Mouse (Mus musculus): Measurements from ENCODE around the gene Plppr2. TPM values are rescaled to one million over a fixed set of nuclear protein-coding genes. Genes with fewer than 3 reads are reported as not detected.

The Plppr2 gene
- polyA plus RNA-seq, 1 experiment from 2014 or later: 10.5 TPM

GRCm38 (mm10) chr9:21992227-21992626 lies 55.4 kb downstream of the Plppr2 start:
- H3K36me3 ChIP-seq (ENCODE audit: control insufficient read depth, insufficient read depth, low read length): no peaks in the 10 kb centered on the region
- no peaks in the 10 kb centered on the region for H3K9me3 ChIP-seq (ENCODE audit: control insufficient read depth, low read length)
- WGBS: 73% methylated on average over 4 of the region's 4 CpGs
- H3K4me2 ChIP-seq (ENCODE audit: low read depth, low read length): no peak overlapping the region
- no peak overlapping the region for H3K27ac ChIP-seq (replicated peaks; ENCODE audit: low read depth, low read length)
- peaks cover 58% of the 10 kb centered on the region for H3K27me3 ChIP-seq (replicated peaks; ENCODE audit: control insufficient read depth, insufficient read depth, low read length)
- DNase-seq (ENCODE audit: low spot score) (no peak), ATAC-seq (ENCODE audit: low read depth) (no peak)
- no peak overlapping the region for H3K9ac ChIP-seq (ENCODE audit: low read depth, low read length)
- H3K4me3 ChIP-seq (ENCODE audit: low read depth, low read length): no peak overlapping the region
- H3K4me1 ChIP-seq (ENCODE audit: control insufficient read depth, insufficient read depth, low read length): 0 out of 2 replicates have a peak, but pooled peaks cover 14% of the 10 kb centered on the region

GRCm38 (mm10) chr9:21996178-21996867 lies 59.5 kb downstream of the Plppr2 start:
- Histone ChIP-seq H3K4me1 (ENCODE audit: control insufficient read depth, insufficient read depth, low read length) (no peaks in the 10 kb centered on the region), H3K4me3 (ENCODE audit: low read depth, low read length) (no peak overlapping the region), H3K27me3 (replicated peaks; ENCODE audit: control insufficient read depth, insufficient read depth, low read length) (peaks cover 17% of the 10 kb centered on the region), H3K36me3 (ENCODE audit: control insufficient read depth, insufficient read depth, low read length) (no peaks in the 10 kb centered on the region), H3K27ac (replicated peaks; ENCODE audit: low read depth, low read length) (no peak overlapping the region), H3K9me3 (ENCODE audit: control insufficient read depth, low read length) (no peaks in the 10 kb centered on the region), H3K9ac (ENCODE audit: low read depth, low read length) (no peak overlapping the region), H3K4me2 (ENCODE audit: low read depth, low read length) (no peak overlapping the region)
- DNase-seq (ENCODE audit: low spot score) (no peak), ATAC-seq (ENCODE audit: low read depth) (no peak)
- 85% methylated on average over 3 of the region's 3 CpGs for WGBS

Other genes with a start within 250 kb of the Plppr2 start
- gene Ldlr, start 213.6 kb upstream of the Plppr2 start, polyA plus RNA-seq (2014; fragmentation: Nextera tagmentation; extraction: Ambion mirVana): 13.9 and 14.1 TPM in 2 replicates
- 70.4 and 81.9 TPM in 2 replicates for gene Spc24, start 176.7 kb upstream of the Plppr2 start, polyA plus RNA-seq (2014; fragmentation: Nextera tagmentation; extraction: Ambion mirVana)
- 10.7 and 12.1 TPM in 2 replicates for gene Kank2, start 138.3 kb upstream of the Plppr2 start, polyA plus RNA-seq (2014; fragmentation: Nextera tagmentation; extraction: Ambion mirVana)
- 0.41 and 0.54 TPM in 2 replicates for gene Angptl8, start 101.5 kb upstream of the Plppr2 start, polyA plus RNA-seq (2014; fragmentation: Nextera tagmentation; extraction: Ambion mirVana)
- gene Dock6, start 84.4 kb upstream of the Plppr2 start, polyA plus RNA-seq (2014; fragmentation: Nextera tagmentation; extraction: Ambion mirVana): 28.3 and 30.2 TPM in 2 replicates
- 21.6 and 25.3 TPM in 2 replicates for gene Rab3d, start 18.8 kb upstream of the Plppr2 start, polyA plus RNA-seq (2014; fragmentation: Nextera tagmentation; extraction: Ambion mirVana)
- 2.8 and 3.0 TPM in 2 replicates for gene Ccdc159, start 9.6 kb upstream of the Plppr2 start, polyA plus RNA-seq (2014; fragmentation: Nextera tagmentation; extraction: Ambion mirVana)
- 53.3 and 53.7 TPM in 2 replicates for gene Tmem205, start 9.5 kb upstream of the Plppr2 start, polyA plus RNA-seq (2014; fragmentation: Nextera tagmentation; extraction: Ambion mirVana)
- 9.5 and 10.1 TPM in 2 replicates for gene Swsap1, start 18.7 kb downstream of the Plppr2 start, polyA plus RNA-seq (2014; fragmentation: Nextera tagmentation; extraction: Ambion mirVana)
- 4.4 and 4.7 TPM in 2 replicates for gene Epor, start 26.5 kb downstream of the Plppr2 start, polyA plus RNA-seq (2014; fragmentation: Nextera tagmentation; extraction: Ambion mirVana)
- 1.3 and 1.7 TPM in 2 replicates for gene Rgl3, start 52.4 kb downstream of the Plppr2 start, polyA plus RNA-seq (2014; fragmentation: Nextera tagmentation; extraction: Ambion mirVana)
- 2.3 and 4.8 TPM in 2 replicates for gene Ccdc151, start 65.6 kb downstream of the Plppr2 start, polyA plus RNA-seq (2014; fragmentation: Nextera tagmentation; extraction: Ambion mirVana)
- 86.6 and 95.2 TPM in 2 replicates for gene Prkcsh, start 65.8 kb downstream of the Plppr2 start, polyA plus RNA-seq (2014; fragmentation: Nextera tagmentation; extraction: Ambion mirVana)
- gene Elavl3, start 115.0 kb downstream of the Plppr2 start, polyA plus RNA-seq (2014; fragmentation: Nextera tagmentation; extraction: Ambion mirVana): 4.6 and 5.1 TPM in 2 replicates
- gene Gm49318, start 134.2 kb downstream of the Plppr2 start, polyA plus RNA-seq (2014; fragmentation: Nextera tagmentation; extraction: Ambion mirVana): not detected in 2 replicates
- gene Zfp653, start 134.3 kb downstream of the Plppr2 start, polyA plus RNA-seq (2014; fragmentation: Nextera tagmentation; extraction: Ambion mirVana): 6.5 and 9.2 TPM in 2 replicates
- 30.0 and 33.3 TPM in 2 replicates for gene Ecsit, start 148.4 kb downstream of the Plppr2 start, polyA plus RNA-seq (2014; fragmentation: Nextera tagmentation; extraction: Ambion mirVana)
- 5.5 and 7.1 TPM in 2 replicates for gene Cnn1, start 162.2 kb downstream of the Plppr2 start, polyA plus RNA-seq (2014; fragmentation: Nextera tagmentation; extraction: Ambion mirVana)
- 182 and 196 TPM in 2 replicates for gene Elof1, start 180.1 kb downstream of the Plppr2 start, polyA plus RNA-seq (2014; fragmentation: Nextera tagmentation; extraction: Ambion mirVana)
- 21.1 and 36.1 TPM in 2 replicates for gene Acp5, start 198.7 kb downstream of the Plppr2 start, polyA plus RNA-seq (2014; fragmentation: Nextera tagmentation; extraction: Ambion mirVana)
- gene Pigyl, start 219.8 kb downstream of the Plppr2 start, polyA plus RNA-seq (2014; fragmentation: Nextera tagmentation; extraction: Ambion mirVana): 69.3 and 72.6 TPM in 2 replicates

All from embryonic facial prominence, embryonic 14.5 days (tissue).